Mouse (Mus musculus): Measurements from ENCODE around the gene Hoxb2. TPM values are rescaled to one million over a fixed set of nuclear protein-coding genes. Genes with fewer than 3 reads are reported as not detected.

The Hoxb2 gene
- not detected in 4 replicates for total RNA-seq (2023)

GRCm38 (mm10) chr11:96350341-96350624, at the start of gene Hoxb2:
Gene Hoxb2 (plus strand): TSS chr11:96350525.

GRCm38 (mm10) chr11:96303151-96304099, 46.9 kb upstream of the Hoxb2 start, which contains the start of gene Hoxb5:
Gene Hoxb5 (plus strand): TSS chr11:96303336.

GRCm38 (mm10) chr11:96317608-96318367, 32.5 kb upstream of the Hoxb2 start, which contains the start of gene Hoxb4:
Gene Hoxb4 (plus strand): TSS chr11:96318267.

GRCm38 (mm10) chr11:96323154-96323553, 27.2 kb upstream of the Hoxb2 start, which contains the start of gene Hoxb3:
Gene Hoxb3 (plus strand): TSS chr11:96323326.

GRCm38 (mm10) chr11:96365441-96366091, 15.2 kb downstream of the Hoxb2 start, which contains the start of gene Hoxb1:
Gene Hoxb1 (plus strand): TSS chr11:96365752.

Other genes with a start within 250 kb of the Hoxb2 start
- gene Calcoco2, start 238.6 kb upstream of the Hoxb2 start, total RNA-seq (2023), result not detected in 4 replicates
- gene Ttll6, start 216.7 kb upstream of the Hoxb2 start, total RNA-seq (2023), result not detected in 4 replicates
- not detected in 4 replicates for gene Hoxb13, start 156.2 kb upstream of the Hoxb2 start, total RNA-seq (2023)
- not detected in 4 replicates for gene Hoxb9, start 79.1 kb upstream of the Hoxb2 start, total RNA-seq (2023)
- gene Hoxb8, start 68.6 kb upstream of the Hoxb2 start, total RNA-seq (2023), result not detected in 4 replicates
- gene Hoxb7, start 63.9 kb upstream of the Hoxb2 start, total RNA-seq (2023), result not detected in 4 replicates
- not detected in 4 replicates for gene Hoxb6, start 58.0 kb upstream of the Hoxb2 start, total RNA-seq (2023)
- gene Hoxb5, start 47.2 kb upstream of the Hoxb2 start, total RNA-seq (2023), result not detected in 4 replicates
- gene Hoxb4, start 32.3 kb upstream of the Hoxb2 start, total RNA-seq (2023), result 1.3 to 2.5 TPM (median 1.6 TPM) in 4 replicates
- gene Hoxb3, start 27.2 kb upstream of the Hoxb2 start, total RNA-seq (2023), result 0.38 to 0.43 TPM in 2 of 4 replicates, not detected in the others
- gene Hoxb1, start 15.2 kb downstream of the Hoxb2 start, total RNA-seq (2023), result not detected in 4 replicates
- 2.1 to 4.0 TPM (median 3.1 TPM) in 4 replicates for gene Skap1, start 114.1 kb downstream of the Hoxb2 start, total RNA-seq (2023)

All from B cell, adult 62 days (primary cell).